8 mouse cellular contexts compared by ENCODE assay signal in the genomic region with DNA sequence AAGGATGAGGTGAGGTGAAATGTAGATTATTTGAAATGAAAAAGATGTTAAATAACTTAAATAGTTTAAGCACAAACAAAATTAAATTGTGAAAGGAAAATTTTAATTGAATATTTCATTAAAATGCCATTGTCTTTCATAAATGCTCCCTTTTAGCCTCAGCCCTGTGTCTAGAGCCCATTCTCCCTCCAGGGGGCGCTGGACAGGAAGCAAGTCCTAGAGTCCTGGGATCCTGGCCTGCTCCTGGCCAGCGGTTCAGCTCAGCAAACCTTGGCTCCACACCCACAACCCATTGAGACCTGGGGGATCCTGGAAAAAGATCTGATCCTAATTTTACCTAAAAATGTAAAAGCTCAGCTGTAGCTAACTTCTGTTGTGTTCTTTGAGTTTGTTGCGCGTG. TPM values are rescaled to one million over a fixed set of nuclear protein-coding genes. Genes with fewer than 3 reads are reported as not detected.
DNase-seq lines count a peak whose midpoint lies in the region; ATAC-seq lines count a peak whose summit lies in the region.

No protein-coding gene starts in this region.

- no peaks in the 10 kb centered on the region for H3K9me3 ChIP-seq in forebrain, embryonic 10.5 days
- H3K9me3 ChIP-seq in forebrain, embryonic 12.5 days, result no peaks in the 10 kb centered on the region
- no peaks in the 10 kb centered on the region for H3K9me3 ChIP-seq in embryonic facial prominence, embryonic 11.5 days (replicated peaks; ENCODE audit: control insufficient read depth, low read length)

- H3K27ac ChIP-seq in forebrain, embryonic 10.5 days, result no peak overlapping the region
- H3K27ac ChIP-seq in forebrain, embryonic 12.5 days, result no peak overlapping the region
- H3K27ac ChIP-seq in embryonic facial prominence, embryonic 11.5 days (replicated peaks; ENCODE audit: low read depth, low read length), result no peak overlapping the region

- H3K9ac ChIP-seq in forebrain, embryonic 12.5 days, result no peak overlapping the region
- H3K9ac ChIP-seq in embryonic facial prominence, embryonic 11.5 days (replicated peaks; ENCODE audit: low read length), result no peak overlapping the region

- no peak for ATAC-seq in forebrain, embryonic 12.5 days (ENCODE audit: low FRiP score)
- no peak for ATAC-seq in embryonic facial prominence, embryonic 11.5 days (replicated peaks; ENCODE audit: insufficient number of reproducible peaks, low FRiP score, low TSS enrichment, low read depth)

- H3K36me3 ChIP-seq in forebrain, embryonic 10.5 days (replicated peaks), result no peaks in the 10 kb centered on the region
- no peaks in the 10 kb centered on the region for H3K36me3 ChIP-seq in forebrain, embryonic 12.5 days (replicated peaks)
- no peaks in the 10 kb centered on the region for H3K36me3 ChIP-seq in embryonic facial prominence, embryonic 11.5 days (replicated peaks; ENCODE audit: control insufficient read depth, insufficient read depth, low read depth, low read length)

- H3K4me3 ChIP-seq in forebrain, embryonic 10.5 days, result no peak overlapping the region
- H3K4me3 ChIP-seq in forebrain, embryonic 12.5 days (replicated peaks), result no peak overlapping the region
- H3K4me3 ChIP-seq in embryonic facial prominence, embryonic 11.5 days (ENCODE audit: low read depth, low read length), result no peak overlapping the region

- no peaks in the 10 kb centered on the region for H3K27me3 ChIP-seq in forebrain, embryonic 10.5 days (ENCODE audit: poor library complexity, severe bottlenecking)
- H3K27me3 ChIP-seq in forebrain, embryonic 12.5 days, result no peaks in the 10 kb centered on the region
- H3K27me3 ChIP-seq in embryonic facial prominence, embryonic 11.5 days (ENCODE audit: control insufficient read depth, insufficient read depth, low read length), result no peaks in the 10 kb centered on the region

- DNase-seq in forebrain, embryonic 10.5 days (ENCODE audit: extremely low spot score, low spot score), result peak; percentile 19
- DNase-seq in spleen, adult 18-20 months, result peak; percentile 27 to 71
- no peak for DNase-seq in spleen, adult 12 weeks (ENCODE audit: low spot score)
- peak; percentile 35 for DNase-seq in embryonic facial prominence, embryonic 11.5 days (ENCODE audit: low spot score)
- peak; percentile 84 to 95 for DNase-seq in kidney, postnatal 36 days
- peak; percentile 4 to 19 for DNase-seq in monocyte, adult 2 months (ENCODE audit: low read depth in 1 of 2, low spot score in 2 of 2)
- DNase-seq in thymus, postnatal 4 days, result peak; percentile 78

- no peaks in the 10 kb centered on the region for H3K4me1 ChIP-seq in forebrain, embryonic 10.5 days
- H3K4me1 ChIP-seq in forebrain, embryonic 12.5 days, result no peaks in the 10 kb centered on the region
- no peaks in the 10 kb centered on the region for H3K4me1 ChIP-seq in embryonic facial prominence, embryonic 11.5 days (ENCODE audit: control insufficient read depth, insufficient read depth, low read length)

- no peak overlapping the region for H3K4me2 ChIP-seq in forebrain, embryonic 12.5 days
- H3K4me2 ChIP-seq in embryonic facial prominence, embryonic 11.5 days (ENCODE audit: low read depth, low read length), result no peak overlapping the region

- WGBS in forebrain, embryonic 10.5 days, result 66% methylated on average over 4 of the region's 4 CpGs
- WGBS in forebrain, embryonic 12.5 days, result 70% methylated on average over 4 of the region's 4 CpGs
- WGBS in embryonic facial prominence, embryonic 11.5 days, result 64% methylated on average over 4 of the region's 4 CpGs

RNA-seq across cellular contexts. Expression of gene Gpr137b, which starts 44.5 kb away (rescaled TPM):
- polyA plus RNA-seq in forebrain, embryonic 10.5 days (2016; fragmentation: Nextera tagmentation; extraction: Ambion mirVana), result 22.7 and 23.3 TPM in 2 replicates
- polyA plus RNA-seq in forebrain, embryonic 12.5 days (2016; fragmentation: Nextera tagmentation; extraction: Ambion mirVana), result 27.2 and 28.3 TPM in 2 replicates
- 18.5 and 21.5 TPM in 2 replicates for polyA plus RNA-seq in embryonic facial prominence, embryonic 11.5 days (2014; fragmentation: Nextera tagmentation; extraction: Ambion mirVana)
